Mouse (Mus musculus) liver, embryonic 11.5 days (tissue): ENCODE measurements at regions not wholly inside any gene's neighbourhood (a gene's known extent, or its start where the extent isn't known, plus 50 kb on each side); places are given as distances from the start of the nearest gene placed in this dataset.

Source experiments
- ATAC-seq: fragments of 200-750 bp; cut with Nextera tagmentation; replicated peaks from 2 replicates; pipeline ENCODE4 v1.8.0; 2017; ENCODE audit warnings: moderate number of reproducible peaks, mild to moderate bottlenecking, moderate TSS enrichment, moderate library complexity; ENCODE audit not compliant: low FRiP score
- DNase-seq: peaks from one replicate; pipeline ENCODE4 v3.0.0-alpha.2; 2017; ENCODE audit warnings: low spot score
- H3K27ac ChIP-seq: fragments of 300-500 bp; sonication (generic); 2 replicates; pipeline ENCODE4 v1.5.1; 2014; ENCODE audit warnings: mild to moderate bottlenecking, low read depth, low read length, control low read depth
- H3K27me3 ChIP-seq: fragments of 300-500 bp; sonication (generic); replicated peaks from 2 replicates; pipeline ENCODE4 v1.6.1; 2014; ENCODE audit warnings: low read length, mixed read lengths; ENCODE audit not compliant: control insufficient read depth, insufficient read depth
- H3K36me3 ChIP-seq: fragments of 300-500 bp; sonication (generic); 2 replicates; pipeline ENCODE4 v1.6.1; 2014; ENCODE audit warnings: mild to moderate bottlenecking, low read length, moderate library complexity, mixed read lengths; ENCODE audit not compliant: control insufficient read depth, insufficient read depth
- H3K4me1 ChIP-seq: fragments of 300-500 bp; sonication (generic); replicated peaks from 2 replicates; pipeline ENCODE4 v1.6.1; 2014; ENCODE audit warnings: low read length, mixed read lengths; ENCODE audit not compliant: control insufficient read depth, insufficient read depth
- H3K4me2 ChIP-seq: fragments of 300-500 bp; sonication (generic); 2 replicates; pipeline ENCODE4 v1.6.1; 2014; ENCODE audit warnings: mild to moderate bottlenecking, control low read depth, moderate library complexity
- H3K4me3 ChIP-seq: fragments of 300-500 bp; sonication (generic); 2 replicates; pipeline ENCODE4 v1.5.1; 2014; ENCODE audit warnings: low read depth, low read length, control low read depth
- H3K9ac ChIP-seq: fragments of 300-500 bp; sonication (generic); 2 replicates; pipeline ENCODE4 v1.6.1; 2014; ENCODE audit warnings: low read depth, low read length, control low read depth
- H3K9me3 ChIP-seq: fragments of 300-500 bp; sonication (generic); 2 replicates; pipeline ENCODE4 v1.6.1; 2016; ENCODE audit warnings: low read length, inconsistent platforms, mixed read lengths; ENCODE audit not compliant: control insufficient read depth
- WGBS: fragments of 180-500 bp; shearing (Covaris S2); extraction: QIAGEN DNeasy Blood & Tissue Kit; methylation state at CpG from one replicate; pipeline ENCODE4 v1.1.7; 2014; 5-methylcytosine and 5-hydroxymethylcytosine counted together

DNA sequence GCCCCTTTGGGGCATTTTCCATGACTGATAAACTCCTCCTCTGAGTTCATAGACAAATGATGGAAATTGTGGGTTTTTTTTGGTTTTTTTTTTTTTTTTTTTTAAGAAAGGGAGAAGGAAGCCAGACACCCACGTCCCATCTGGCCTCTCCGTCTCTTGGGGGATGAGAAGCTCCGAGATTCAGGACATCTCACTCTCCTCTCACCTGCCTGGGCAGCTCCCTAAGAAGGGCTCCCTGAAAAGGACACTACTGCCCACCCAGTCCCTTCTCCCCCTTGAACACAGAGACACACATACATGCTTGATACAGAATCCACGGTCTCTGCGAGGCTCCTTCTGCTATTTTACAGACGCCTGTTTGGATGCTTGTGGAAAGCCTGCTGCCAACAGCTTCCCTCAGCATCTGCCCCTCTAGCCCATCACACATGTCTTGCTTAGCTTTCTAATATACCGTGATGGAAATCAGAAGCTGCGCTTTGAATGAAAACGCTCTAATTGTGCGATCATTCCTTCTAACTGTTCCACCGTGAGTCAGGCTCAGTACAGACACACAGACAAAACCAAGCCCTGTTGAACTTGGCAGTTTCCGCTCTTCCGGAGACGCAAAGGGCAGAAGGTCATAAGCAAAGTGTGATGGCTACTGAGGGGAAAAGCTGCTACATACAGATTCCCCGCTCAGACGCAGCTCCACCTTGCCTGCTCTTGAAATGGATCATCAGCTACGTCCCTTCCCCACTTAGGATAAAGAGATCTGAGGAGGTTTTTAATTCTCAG lies 77.3 kb upstream of the Pmfbp1 start:
- Histone ChIP-seq H3K27ac (no peak overlapping the region), H3K9ac (no peak overlapping the region), H3K27me3 (no peaks in the 10 kb centered on the region), H3K4me2 (no peak overlapping the region), H3K36me3 (no peaks in the 10 kb centered on the region), H3K4me1 (no peaks in the 10 kb centered on the region), H3K4me3 (no peak overlapping the region), H3K9me3 (no peaks in the 10 kb centered on the region)
- ATAC-seq (no peak), DNase-seq (no peak)
- WGBS, result 78% methylated on average over 17 of the region's 17 CpGs

DNA sequence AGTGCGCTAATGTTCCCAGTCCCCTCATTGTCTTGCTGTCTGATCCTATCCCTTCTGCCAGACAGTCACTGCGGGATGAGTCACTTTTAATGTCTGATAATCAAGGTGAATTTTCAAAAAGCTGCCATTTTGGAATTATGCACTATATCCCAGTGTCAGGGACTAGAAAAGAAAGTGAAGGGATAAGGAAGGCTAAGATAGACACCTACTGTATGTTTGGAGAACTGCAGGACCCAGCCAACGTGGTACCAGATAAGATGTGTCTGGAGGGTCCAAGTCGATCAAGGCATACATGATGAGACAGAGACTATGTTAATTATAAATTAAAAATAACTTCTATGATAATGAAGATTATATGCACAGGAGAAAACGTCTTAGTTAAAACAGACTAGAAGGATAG lies 76.6 kb upstream of the Pmfbp1 start:
- Histone ChIP-seq H3K4me3 (no peak overlapping the region), H3K9me3 (no peaks in the 10 kb centered on the region), H3K4me1 (no peaks in the 10 kb centered on the region), H3K27ac (no peak overlapping the region), H3K4me2 (no peak overlapping the region), H3K36me3 (no peaks in the 10 kb centered on the region), H3K27me3 (no peaks in the 10 kb centered on the region), H3K9ac (no peak overlapping the region)
- DNase-seq (no peak), ATAC-seq (no peak)
- 41% methylated on average over 5 of the region's 5 CpGs for WGBS

DNA sequence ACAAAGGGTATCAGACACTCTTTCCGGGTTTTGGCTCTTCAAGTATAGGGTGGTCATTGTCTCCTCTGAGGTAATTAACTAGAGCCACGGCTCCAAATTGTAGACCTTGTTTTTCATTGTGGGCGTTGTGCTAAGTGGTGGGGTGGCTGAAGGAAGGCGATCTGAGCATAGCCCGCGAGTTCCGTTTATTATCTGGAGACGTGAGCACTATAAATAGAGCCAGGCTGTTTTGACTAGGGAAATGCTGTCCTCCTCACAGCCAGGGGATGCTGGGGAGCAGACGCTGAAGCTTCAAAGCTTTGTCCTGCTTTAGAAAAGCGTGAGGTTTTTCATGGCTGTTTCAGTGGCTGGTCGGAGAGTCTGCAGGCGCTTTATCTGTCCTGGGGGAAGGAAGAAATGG lies 75.9 kb upstream of the Pmfbp1 start:
- no peaks in the 10 kb centered on the region for H3K9me3 ChIP-seq
- no peak overlapping the region for H3K27ac ChIP-seq
- no peak overlapping the region for H3K4me3 ChIP-seq
- DNase-seq (no peak), ATAC-seq (no peak)
- no peaks in the 10 kb centered on the region for H3K4me1 ChIP-seq
- WGBS, result 64% methylated on average over 12 of the region's 12 CpGs
- H3K9ac ChIP-seq, result no peak overlapping the region
- H3K36me3 ChIP-seq, result no peaks in the 10 kb centered on the region
- no peak overlapping the region for H3K4me2 ChIP-seq
- H3K27me3 ChIP-seq, result no peaks in the 10 kb centered on the region

DNA sequence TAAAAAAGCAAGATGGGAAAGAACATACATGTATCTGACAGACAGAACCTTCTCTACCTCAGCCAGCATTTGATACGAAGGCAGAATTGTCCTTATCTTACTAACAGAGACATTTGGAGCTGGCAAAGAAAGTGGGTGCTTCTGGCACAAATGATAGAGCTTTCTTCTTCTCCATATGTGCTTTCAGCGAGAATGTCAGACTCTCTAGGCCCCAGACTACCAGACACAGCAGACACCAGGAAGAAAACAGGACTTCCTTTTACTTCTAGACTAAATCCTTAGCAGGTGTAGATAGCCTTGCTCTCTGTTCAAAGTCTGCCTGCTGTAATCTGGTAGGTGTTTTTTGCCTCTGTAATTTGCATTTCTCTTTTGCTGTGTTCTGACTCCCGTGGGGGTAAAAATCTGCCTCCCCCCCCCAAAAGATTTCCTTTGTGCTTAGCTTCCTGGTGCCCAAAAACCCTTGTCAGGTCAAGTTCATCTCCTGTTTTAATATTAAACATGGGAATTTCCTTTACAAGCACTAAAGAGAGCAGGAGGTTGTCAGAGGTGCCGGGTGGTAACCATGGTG lies 74.7 kb upstream of the Pmfbp1 start:
- Histone ChIP-seq H3K4me1 (no peaks in the 10 kb centered on the region), H3K4me3 (no peak overlapping the region), H3K9ac (no peak overlapping the region), H3K9me3 (no peaks in the 10 kb centered on the region), H3K27me3 (no peaks in the 10 kb centered on the region), H3K4me2 (no peak overlapping the region), H3K27ac (no peak overlapping the region), H3K36me3 (no peaks in the 10 kb centered on the region)
- ATAC-seq (no peak), DNase-seq (no peak)
- WGBS, result 60% methylated on average over 4 of the region's 4 CpGs

DNA sequence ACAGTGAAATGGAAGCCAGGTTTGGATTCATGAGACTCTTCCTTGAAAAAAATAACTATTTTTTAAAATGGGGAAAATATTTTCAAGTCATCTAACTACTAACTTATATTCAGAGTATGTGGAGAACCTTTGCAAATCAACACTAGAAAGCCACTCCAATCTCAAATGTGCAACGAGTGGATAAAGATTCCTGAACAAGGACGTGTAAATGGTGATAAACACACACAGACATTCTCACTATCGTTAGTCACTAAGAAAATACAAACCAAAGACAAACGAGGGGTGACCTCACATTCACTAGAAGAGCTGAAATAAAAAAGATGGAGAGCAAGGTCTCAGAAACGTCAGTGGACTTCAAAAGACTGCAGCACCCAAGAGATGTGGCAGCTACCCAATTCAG lies 69.8 kb upstream of the Pmfbp1 start:
- H3K27me3 ChIP-seq, result no peaks in the 10 kb centered on the region
- no peak overlapping the region for H3K9ac ChIP-seq
- WGBS, result 61% methylated on average over 5 of the region's 5 CpGs
- H3K9me3 ChIP-seq, result no peaks in the 10 kb centered on the region
- DNase-seq (no peak), ATAC-seq (no peak)
- no peak overlapping the region for H3K4me2 ChIP-seq
- no peaks in the 10 kb centered on the region for H3K4me1 ChIP-seq
- no peaks in the 10 kb centered on the region for H3K36me3 ChIP-seq
- no peak overlapping the region for H3K4me3 ChIP-seq
- H3K27ac ChIP-seq, result no peak overlapping the region

DNA sequence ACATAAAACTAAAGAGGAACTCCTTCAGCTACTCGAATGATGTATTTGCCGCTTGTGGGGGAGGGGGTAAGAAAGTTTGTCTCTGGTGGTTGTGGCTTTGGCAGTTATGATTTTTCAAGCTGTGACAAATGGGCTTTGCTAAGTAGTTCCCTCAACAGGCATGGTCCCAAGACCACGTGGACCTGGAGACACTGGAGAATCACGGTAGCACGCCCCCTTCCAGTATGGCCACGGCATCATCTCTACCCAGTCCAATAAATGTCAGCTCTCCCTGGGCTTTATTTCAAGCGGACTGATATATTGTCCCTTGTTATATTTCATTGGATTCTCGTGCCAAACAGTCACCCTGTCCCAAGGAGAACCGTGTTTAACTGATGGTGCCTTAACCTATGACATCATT lies 65.3 kb upstream of the Pmfbp1 start:
- ATAC-seq, result no peak
- no peak for DNase-seq
- no peak overlapping the region for H3K4me2 ChIP-seq
- H3K27ac ChIP-seq, result no peak overlapping the region
- no peak overlapping the region for H3K4me3 ChIP-seq
- H3K4me1 ChIP-seq, result no peaks in the 10 kb centered on the region
- no peaks in the 10 kb centered on the region for H3K27me3 ChIP-seq
- no peaks in the 10 kb centered on the region for H3K36me3 ChIP-seq
- no peak overlapping the region for H3K9ac ChIP-seq
- no peaks in the 10 kb centered on the region for H3K9me3 ChIP-seq
- 74% methylated on average over 9 of the region's 9 CpGs for WGBS

DNA sequence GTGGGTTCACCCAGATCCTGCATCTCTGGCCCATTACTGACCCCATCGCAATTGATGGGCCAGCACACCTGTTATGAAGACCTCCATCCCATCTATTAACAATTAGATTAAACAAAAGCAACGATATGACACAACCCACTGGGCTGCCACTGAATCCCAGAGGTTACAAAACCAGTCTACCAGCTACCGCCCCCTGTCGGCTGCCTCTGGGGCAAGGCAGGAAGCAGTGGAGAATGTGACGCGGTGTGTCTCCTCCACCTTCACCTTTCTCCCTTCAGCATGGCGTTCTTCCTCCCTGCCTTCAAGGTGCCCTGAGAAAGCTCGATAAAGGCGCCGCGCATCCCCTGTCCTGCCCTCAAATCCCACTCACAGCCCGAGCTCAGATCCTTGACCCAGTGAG lies 59.3 kb upstream of the Pmfbp1 start:
- H3K27me3 ChIP-seq, result no peaks in the 10 kb centered on the region
- H3K4me1 ChIP-seq, result no peaks in the 10 kb centered on the region
- no peak overlapping the region for H3K27ac ChIP-seq
- H3K36me3 ChIP-seq, result no peaks in the 10 kb centered on the region
- ATAC-seq, result no peak
- H3K4me2 ChIP-seq, result no peak overlapping the region
- no peak overlapping the region for H3K9ac ChIP-seq
- DNase-seq, result no peak
- no peaks in the 10 kb centered on the region for H3K9me3 ChIP-seq
- WGBS, result 80% methylated on average over 12 of the region's 12 CpGs
- no peak overlapping the region for H3K4me3 ChIP-seq

DNA sequence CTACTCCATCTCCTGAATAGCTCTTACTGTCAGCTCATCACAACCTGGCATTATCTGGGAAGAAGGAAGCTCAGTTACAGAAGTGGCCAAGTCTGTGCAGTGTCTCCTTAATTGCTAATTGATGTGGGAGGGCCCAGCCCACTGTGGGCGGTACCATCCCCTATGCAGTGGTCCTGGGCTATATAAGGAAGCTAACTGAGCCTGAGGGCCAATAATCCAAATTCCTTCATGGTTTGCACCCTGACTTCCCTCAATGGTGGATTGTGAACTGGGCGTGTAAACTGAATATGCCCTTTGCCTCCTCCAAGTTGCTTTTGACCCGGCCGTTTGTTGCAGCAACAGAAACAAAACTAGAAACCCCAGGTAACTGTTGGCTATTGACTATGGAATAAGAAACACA lies 57.8 kb upstream of the Pmfbp1 start:
- H3K27ac ChIP-seq, result no peak overlapping the region
- ATAC-seq (no peak), DNase-seq (no peak)
- 90% methylated on average over 4 of the region's 4 CpGs for WGBS
- H3K9ac ChIP-seq, result no peak overlapping the region
- H3K4me1 ChIP-seq, result no peaks in the 10 kb centered on the region
- H3K9me3 ChIP-seq, result no peaks in the 10 kb centered on the region
- H3K4me3 ChIP-seq, result no peak overlapping the region
- no peaks in the 10 kb centered on the region for H3K36me3 ChIP-seq
- no peaks in the 10 kb centered on the region for H3K27me3 ChIP-seq
- H3K4me2 ChIP-seq, result no peak overlapping the region
